Mouse (Mus musculus) limb, embryonic 13.5 days (tissue): Measurements from ENCODE around the gene Chat. TPM values are rescaled to one million over a fixed set of nuclear protein-coding genes. Genes with fewer than 3 reads are reported as not detected.

Experiments used
- ATAC-seq: fragments of 200-750 bp; cut with Nextera tagmentation; 2 replicates; pipeline ENCODE4 v1.8.0; 2017; ENCODE audit warnings: low read depth, moderate number of reproducible peaks, moderate TSS enrichment; ENCODE audit not compliant: low FRiP score
- H3K27ac ChIP-seq: fragments of 300-500 bp; sonication (generic); 2 replicates; pipeline ENCODE4 v1.5.1; 2015; ENCODE audit warnings: inconsistent platforms, mild to moderate bottlenecking, moderate library complexity
- H3K27me3 ChIP-seq: fragments of 300-500 bp; sonication (generic); 2 replicates; pipeline ENCODE4 v1.6.1; 2015; ENCODE audit warnings: mild to moderate bottlenecking, inconsistent platforms
- H3K36me3 ChIP-seq: fragments of 300-500 bp; sonication (generic); 2 replicates; pipeline ENCODE4 v1.6.1; 2015; ENCODE audit warnings: inconsistent platforms, mild to moderate bottlenecking, moderate library complexity
- H3K4me1 ChIP-seq: fragments of 300-500 bp; sonication (generic); 2 replicates; pipeline ENCODE4 v1.6.1; 2015; ENCODE audit warnings: inconsistent platforms
- H3K4me2 ChIP-seq: fragments of 300-500 bp; sonication (generic); replicated peaks from 2 replicates; pipeline ENCODE4 v1.6.1; 2015; ENCODE audit warnings: inconsistent platforms, mild to moderate bottlenecking, moderate library complexity
- H3K4me3 ChIP-seq: fragments of 300-500 bp; sonication (generic); 2 replicates; pipeline ENCODE4 v1.5.1; 2015; ENCODE audit warnings: moderate library complexity, mild to moderate bottlenecking, inconsistent platforms
- H3K9ac ChIP-seq: fragments of 300-500 bp; sonication (generic); 2 replicates; pipeline ENCODE4 v1.6.1; 2015; ENCODE audit warnings: mild to moderate bottlenecking, inconsistent platforms
- H3K9me3 ChIP-seq: fragments of 300-500 bp; sonication (generic); 2 replicates; pipeline ENCODE4 v1.6.1; 2016; ENCODE audit warnings: inconsistent platforms
- WGBS: fragments of 180-500 bp; shearing (Covaris S2); methylation state at CpG from one replicate; pipeline ENCODE4 v1.1.7; 2015; 5-methylcytosine and 5-hydroxymethylcytosine counted together
- polyA plus RNA-seq: library from polyadenylated mRNA; unstranded; fragments of >200 nt; fragmentation: Nextera tagmentation; extraction: Ambion mirVana; gene quantifications from 2 replicates; pipeline ENCODE4 v1.2.1, GENCODE M21; 2015

Gene Chat
- polyA plus RNA-seq, 1 experiment from 2014 or later, result not detected

DNA sequence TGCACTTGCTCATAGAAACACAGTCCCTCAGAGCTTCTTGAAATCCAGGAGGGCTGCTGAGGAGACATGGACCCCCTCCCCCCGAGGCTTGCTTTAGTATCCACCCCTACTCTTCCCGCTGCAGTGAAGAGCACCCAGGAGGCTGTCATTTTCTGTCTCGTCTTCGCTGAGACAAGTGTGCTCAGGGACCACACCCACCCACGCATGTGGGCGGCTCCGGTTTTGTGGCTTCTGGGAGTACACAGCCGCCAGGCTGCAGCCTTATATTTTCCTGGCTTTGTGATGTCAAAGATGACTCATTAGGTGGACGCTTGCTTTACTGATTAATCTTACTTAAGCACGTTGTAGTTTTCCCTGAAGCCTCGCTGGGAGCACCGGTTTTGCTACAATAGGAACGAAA is 26.7 kb upstream of the Chat start:
- no peak overlapping the region for H3K27ac ChIP-seq
- H3K27me3 ChIP-seq, result peaks cover 29% of the 10 kb centered on the region
- H3K9me3 ChIP-seq, result no peaks in the 10 kb centered on the region
- no peaks in the 10 kb centered on the region for H3K36me3 ChIP-seq
- WGBS, result 22% methylated on average over 13 of the region's 13 CpGs
- H3K4me2 ChIP-seq, result 0 out of 2 replicates have a peak overlapping the region, but pooled peaks have one; percentile 34
- peaks cover 5% of the 10 kb centered on the region; the same call in 1 of the 2 replicates for H3K4me1 ChIP-seq
- ATAC-seq, result no peak
- H3K9ac ChIP-seq, result no peak overlapping the region
- H3K4me3 ChIP-seq, result no peak overlapping the region

DNA sequence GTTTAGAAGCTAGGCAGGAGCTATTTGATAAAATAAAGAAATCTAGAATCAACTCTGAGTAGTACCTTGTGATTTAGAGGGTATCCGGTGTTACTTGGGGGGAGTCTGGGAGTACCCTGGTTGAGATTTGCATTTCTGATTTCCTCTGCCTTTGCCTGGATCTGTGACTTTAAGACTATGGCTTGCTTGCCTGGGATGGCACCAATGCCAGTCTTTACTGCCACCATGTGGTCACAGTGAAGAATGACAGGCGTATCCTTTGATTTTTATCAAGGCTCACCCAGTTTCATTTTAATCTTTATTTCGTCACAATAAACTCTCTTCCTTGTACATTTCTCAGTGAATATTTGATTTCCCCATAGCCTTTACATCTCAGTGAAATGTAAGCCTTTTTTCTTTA is 16.3 kb upstream of the Chat start:
- Histone ChIP-seq H3K27me3 (peaks cover 3% of the 10 kb centered on the region; the same call in 1 of the 2 replicates), H3K9me3 (no peaks in the 10 kb centered on the region), H3K4me1 (no peaks in the 10 kb centered on the region), H3K36me3 (no peaks in the 10 kb centered on the region), H3K4me2 (no peak overlapping the region), H3K9ac (no peak overlapping the region), H3K4me3 (no peak overlapping the region), H3K27ac (no peak overlapping the region)
- 9% methylated on average over 3 of the region's 3 CpGs for WGBS
- no peak for ATAC-seq

DNA sequence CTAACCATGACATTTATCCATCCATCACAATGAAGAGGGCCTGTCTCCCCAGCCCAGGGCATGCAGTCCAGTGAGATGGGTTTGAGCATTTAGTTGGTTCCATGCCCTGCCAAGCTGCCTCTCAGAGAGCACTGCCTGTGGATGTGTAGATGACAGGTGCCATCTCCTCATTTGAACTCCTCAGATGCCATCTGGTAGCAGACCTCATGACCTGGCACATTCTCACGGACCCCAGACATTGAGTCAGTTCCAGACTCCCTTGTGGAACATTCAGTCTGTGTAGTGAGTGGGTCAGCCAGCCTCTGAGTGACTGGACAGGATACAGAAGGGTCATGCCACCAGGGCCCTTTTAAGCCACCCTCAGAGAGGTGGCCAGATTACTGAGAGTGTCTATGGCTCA is 11.8 kb upstream of the Chat start:
- ATAC-seq, result no peak
- no peak overlapping the region for H3K9ac ChIP-seq
- no peak overlapping the region for H3K27ac ChIP-seq
- WGBS, result 66% methylated on average over 1 of the region's 1 CpGs
- H3K36me3 ChIP-seq, result no peaks in the 10 kb centered on the region
- H3K4me2 ChIP-seq, result no peak overlapping the region
- H3K4me1 ChIP-seq, result no peaks in the 10 kb centered on the region
- no peaks in the 10 kb centered on the region for H3K9me3 ChIP-seq
- 0 out of 2 replicates have a peak, but pooled peaks cover 3% of the 10 kb centered on the region for H3K27me3 ChIP-seq
- H3K4me3 ChIP-seq, result no peak overlapping the region

DNA sequence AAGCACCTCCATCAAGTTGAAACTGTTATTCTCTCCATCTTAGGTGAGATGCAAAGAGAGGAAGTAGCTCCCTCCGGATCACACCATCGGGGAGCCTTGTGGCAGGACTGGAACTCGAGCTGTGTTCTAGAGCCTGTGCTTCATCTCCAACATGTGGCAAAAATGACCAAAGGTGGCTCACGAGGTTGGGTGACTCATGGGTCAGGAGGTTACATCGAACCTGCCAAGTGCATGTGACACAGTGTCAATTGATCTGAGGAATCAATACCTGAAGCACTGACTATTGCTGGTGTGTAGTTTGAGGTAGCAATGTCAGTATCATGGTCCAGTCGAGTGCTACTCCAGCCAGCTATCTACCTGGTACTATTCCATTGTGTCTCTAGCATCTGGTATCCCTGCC is 10.8 kb upstream of the Chat start:
- Histone ChIP-seq H3K4me2 (no peak overlapping the region), H3K9me3 (no peaks in the 10 kb centered on the region), H3K4me1 (no peaks in the 10 kb centered on the region), H3K27ac (no peak overlapping the region), H3K27me3 (peaks cover 3% of the 10 kb centered on the region; the same call in 1 of the 2 replicates), H3K4me3 (no peak overlapping the region), H3K9ac (no peak overlapping the region), H3K36me3 (no peaks in the 10 kb centered on the region)
- ATAC-seq, result no peak
- WGBS, result 69% methylated on average over 6 of the region's 6 CpGs

DNA sequence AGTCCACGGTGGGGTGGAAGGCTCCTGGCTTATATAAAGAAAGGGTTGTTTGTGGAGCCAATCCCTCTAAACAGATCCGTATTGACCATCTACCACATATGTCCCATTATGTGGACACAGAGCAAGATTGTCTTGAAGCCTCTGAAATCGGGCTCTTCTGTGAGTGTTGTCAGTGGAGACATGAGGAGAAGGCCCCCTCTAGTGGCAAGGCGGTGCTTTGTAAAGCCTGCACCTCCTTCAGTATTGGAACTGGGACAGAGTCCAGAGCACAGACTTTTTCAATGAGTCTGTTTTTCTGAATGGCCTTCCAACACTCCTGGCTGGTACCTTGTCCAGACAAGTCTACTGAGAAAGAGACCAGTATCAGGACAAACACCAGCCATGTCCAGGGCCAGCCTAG is 7.2 kb upstream of the Chat start:
- 15% methylated on average over 4 of the region's 4 CpGs for WGBS
- no peak overlapping the region for H3K9ac ChIP-seq
- peaks cover 16% of the 10 kb centered on the region for H3K27me3 ChIP-seq
- H3K4me3 ChIP-seq, result no peak overlapping the region
- no peak overlapping the region for H3K27ac ChIP-seq
- H3K4me2 ChIP-seq, result no peak overlapping the region
- no peaks in the 10 kb centered on the region for H3K36me3 ChIP-seq
- no peaks in the 10 kb centered on the region for H3K9me3 ChIP-seq
- no peaks in the 10 kb centered on the region for H3K4me1 ChIP-seq
- no peak for ATAC-seq

DNA sequence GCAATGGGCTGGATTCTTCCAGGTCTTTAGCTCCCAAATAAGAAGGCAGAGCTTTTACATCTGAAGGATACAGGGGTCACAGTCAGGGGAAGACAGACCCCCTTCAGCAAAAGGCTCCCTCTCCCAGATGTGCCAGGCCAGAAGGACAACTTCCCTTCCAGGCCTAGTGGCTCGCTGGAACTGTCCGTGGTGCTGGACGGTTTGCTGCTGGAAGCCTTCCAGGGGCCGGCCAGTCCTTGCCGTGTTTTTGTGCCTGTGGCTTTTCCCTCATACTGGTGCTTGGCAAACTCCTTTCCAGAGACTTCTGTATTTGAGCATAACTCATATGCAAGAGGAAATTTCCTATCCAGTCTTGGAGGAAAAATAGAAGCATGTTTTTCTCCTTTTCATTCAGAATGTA is 1.8 kb upstream of the Chat start:
- Histone ChIP-seq H3K27me3 (peaks cover 64% of the 10 kb centered on the region), H3K4me3 (no peak overlapping the region), H3K9ac (no peak overlapping the region), H3K4me1 (peaks cover 27% of the 10 kb centered on the region), H3K4me2 (no peak overlapping the region), H3K36me3 (no peaks in the 10 kb centered on the region), H3K27ac (no peak overlapping the region), H3K9me3 (no peaks in the 10 kb centered on the region)
- WGBS, result 2% methylated on average over 5 of the region's 5 CpGs
- no peak for ATAC-seq

DNA sequence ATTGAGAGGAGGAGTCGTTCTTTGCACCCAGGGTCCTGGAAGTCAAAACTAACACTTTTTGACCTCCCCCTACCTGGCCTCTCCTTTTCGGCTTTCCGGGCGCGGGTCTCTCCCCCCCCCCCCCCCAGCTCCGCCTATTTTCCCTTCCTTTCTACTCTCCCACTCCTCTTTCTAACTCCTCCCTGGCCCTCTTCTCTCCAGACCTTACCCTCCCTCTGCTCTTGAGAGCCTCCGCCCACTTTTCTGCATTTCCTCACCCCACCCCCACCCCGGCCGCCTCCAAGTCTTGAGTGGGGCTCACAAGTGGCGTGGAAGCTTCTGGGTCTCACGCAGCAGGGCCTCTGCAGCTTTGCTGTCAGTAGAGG is 301 bp downstream of the Chat start:
- Histone ChIP-seq H3K27me3 (peaks cover 85% of the 10 kb centered on the region), H3K9me3 (no peaks in the 10 kb centered on the region), H3K4me3 (peak overlapping the region; percentile 44), H3K4me2 (peak overlapping the region; percentile 74), H3K4me1 (peaks cover 29% of the 10 kb centered on the region), H3K9ac (no peak overlapping the region), H3K36me3 (no peaks in the 10 kb centered on the region), H3K27ac (no peak overlapping the region)
- no peak for ATAC-seq
- WGBS, result 3% methylated on average over 8 of the region's 11 CpGs

DNA sequence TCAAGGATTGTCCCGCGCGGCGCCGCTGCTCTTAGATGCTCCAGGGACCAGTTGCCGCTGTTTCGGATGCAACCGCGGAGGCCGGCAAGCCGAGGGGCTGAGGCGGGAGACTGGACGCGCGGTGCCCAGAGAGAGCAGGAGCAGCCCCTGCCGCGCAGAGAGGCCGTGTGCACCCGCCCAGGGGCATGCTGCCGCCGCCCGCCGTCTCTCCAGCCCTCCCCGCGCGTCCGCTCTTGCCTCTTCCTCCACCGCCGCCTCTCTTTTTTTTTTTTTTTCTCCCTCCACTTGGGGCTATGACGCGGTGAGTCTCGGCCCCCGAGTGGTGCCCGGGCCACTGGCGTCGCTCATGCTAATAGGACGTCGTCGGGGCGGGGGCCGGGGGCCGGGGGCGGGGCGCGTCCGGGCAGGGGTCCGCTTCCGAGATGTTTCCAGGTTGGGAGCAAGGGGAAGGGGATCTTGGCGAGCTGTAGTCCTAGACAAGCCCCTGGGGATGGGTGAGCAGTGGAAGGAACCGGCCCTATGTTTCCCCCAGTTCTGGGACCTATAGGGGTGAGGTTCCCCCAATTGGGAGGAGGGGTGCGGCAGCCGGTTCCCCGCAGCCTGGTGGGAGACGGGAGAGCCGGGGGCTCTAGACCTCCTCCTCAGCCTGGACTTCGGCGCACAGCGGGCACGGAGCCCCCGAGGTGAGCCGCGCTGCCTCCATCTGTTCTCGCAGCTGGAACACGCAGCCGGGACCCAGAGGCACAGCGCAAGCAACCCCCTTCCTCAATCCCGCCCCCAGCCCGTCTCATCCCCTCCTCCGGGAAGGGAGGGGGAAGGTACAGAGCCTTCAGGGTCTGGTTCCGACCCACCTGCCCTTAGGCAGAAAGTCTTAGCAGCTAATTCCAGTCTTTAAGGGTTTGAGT is 936 bp downstream of the Chat start, which contains the start of gene Slc18a3:
Gene Slc18a3 (minus strand): TSS at position 250 of the 905 bp plus-strand sequence.
- WGBS, result under 1% methylated on average over 58 of the region's 70 CpGs
- H3K9me3 ChIP-seq, result no peaks in the 10 kb centered on the region
- no peaks in the 10 kb centered on the region for H3K36me3 ChIP-seq
- H3K27ac ChIP-seq, result no peak within 1 kb of the TSS
- H3K9ac ChIP-seq, result no peak within 1 kb of the TSS
- no peak for ATAC-seq
- peaks cover 29% of the 10 kb centered on the region for H3K4me1 ChIP-seq
- peak within 1 kb of the TSS; percentile 74 for H3K4me2 ChIP-seq
- H3K27me3 ChIP-seq, result peaks cover 91% of the 10 kb centered on the region
- peak within 1 kb of the TSS; percentile 44 for H3K4me3 ChIP-seq

DNA sequence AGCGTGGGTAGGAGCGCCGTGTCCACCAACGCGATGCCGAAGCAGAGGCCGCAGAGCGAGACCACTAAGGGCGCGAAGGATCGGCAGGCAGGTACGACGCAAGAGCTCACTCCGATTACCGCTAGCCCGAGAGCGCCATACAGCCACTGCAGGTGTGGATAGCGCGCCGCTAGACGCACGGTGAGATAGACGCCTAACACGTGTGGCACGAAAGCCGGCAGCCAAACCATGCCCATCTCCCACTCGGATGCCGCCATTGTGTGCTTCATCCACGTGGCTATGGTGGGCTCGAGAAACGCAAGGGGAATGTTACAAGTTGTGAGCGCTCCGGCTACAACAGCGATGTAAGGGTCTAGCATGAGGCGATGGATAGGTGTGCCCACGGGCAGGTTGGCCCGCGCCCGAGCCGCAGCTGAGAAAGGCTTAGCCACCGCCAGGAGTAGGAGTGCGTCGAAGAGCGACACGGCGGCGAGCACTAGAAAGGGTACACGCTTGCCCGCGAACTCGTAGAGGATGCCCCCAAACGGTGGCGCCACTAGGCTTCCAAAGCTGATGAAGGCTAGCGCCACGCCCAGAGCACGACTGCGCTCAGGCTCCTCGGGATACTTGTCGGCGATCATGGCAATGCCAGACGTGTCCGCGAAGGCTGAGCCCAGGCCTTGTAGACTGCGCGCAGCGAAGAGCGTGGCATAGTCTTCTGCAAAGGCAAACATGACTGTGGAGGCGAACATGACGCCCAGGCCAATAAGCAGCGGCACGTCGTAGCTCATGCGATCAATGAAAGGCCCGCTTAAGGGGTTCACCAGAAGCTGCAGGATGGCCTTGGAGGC is 2.4 kb downstream of the Chat start:
- Histone ChIP-seq H3K9me3 (no peaks in the 10 kb centered on the region), H3K27ac (no peak overlapping the region), H3K4me1 (peaks cover 29% of the 10 kb centered on the region), H3K4me3 (peak overlapping the region; percentile 44), H3K4me2 (peak overlapping the region; percentile 74), H3K9ac (no peak overlapping the region), H3K36me3 (no peaks in the 10 kb centered on the region), H3K27me3 (peaks cover 97% of the 10 kb centered on the region)
- 4% methylated on average over 74 of the region's 74 CpGs for WGBS
- no peak for ATAC-seq

DNA sequence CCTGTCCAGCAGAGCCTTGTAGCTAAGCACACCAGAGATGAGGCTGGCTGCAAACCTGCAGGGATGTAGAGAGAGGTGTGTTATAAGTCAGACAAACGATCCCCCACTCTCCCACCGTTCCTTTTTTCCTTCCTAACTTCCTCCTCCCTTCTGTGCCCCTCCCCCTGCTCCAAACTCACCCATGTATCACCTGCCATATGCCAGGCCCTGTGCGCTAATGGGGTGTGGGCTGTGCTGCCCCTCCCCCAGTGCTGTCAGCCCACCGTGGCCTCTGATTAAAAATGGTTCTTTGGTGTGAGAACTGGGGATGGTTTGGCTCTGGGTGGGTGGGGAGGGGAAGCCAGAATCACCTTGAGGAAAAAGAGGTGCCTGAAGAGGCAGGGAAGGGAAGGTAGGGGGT is 13.2 kb downstream of the Chat start:
- Histone ChIP-seq H3K4me1 (no peaks in the 10 kb centered on the region), H3K9ac (no peak overlapping the region), H3K27me3 (peaks cover 55% of the 10 kb centered on the region), H3K27ac (no peak overlapping the region), H3K36me3 (no peaks in the 10 kb centered on the region), H3K4me2 (no peak overlapping the region), H3K4me3 (no peak overlapping the region), H3K9me3 (no peaks in the 10 kb centered on the region)
- WGBS, result 6% methylated on average over 4 of the region's 4 CpGs
- no peak for ATAC-seq

DNA sequence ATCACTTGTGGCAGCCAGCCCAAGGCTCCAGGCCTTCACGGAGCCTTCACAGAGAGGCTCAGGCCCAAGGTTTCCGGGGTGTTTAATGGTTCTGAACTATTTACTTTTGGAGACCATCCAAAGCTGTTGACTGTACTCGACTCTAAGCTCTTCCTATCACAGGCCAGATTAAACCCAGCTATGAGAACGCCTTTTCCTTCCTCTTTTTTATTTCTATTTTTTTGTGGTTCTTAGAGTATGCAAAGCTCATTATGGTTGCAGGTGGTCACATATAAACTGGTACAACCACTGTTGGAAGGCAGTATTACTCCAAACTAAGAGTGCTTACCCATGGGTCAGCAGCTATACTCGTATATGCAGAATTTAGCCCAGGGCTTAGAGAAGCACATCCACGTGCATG is 18.8 kb downstream of the Chat start:
- H3K27me3 ChIP-seq, result peaks cover 9% of the 10 kb centered on the region; the same call in 1 of the 2 replicates
- H3K9me3 ChIP-seq, result no peaks in the 10 kb centered on the region
- H3K27ac ChIP-seq, result no peak overlapping the region
- H3K4me1 ChIP-seq, result no peaks in the 10 kb centered on the region
- no peak overlapping the region for H3K4me2 ChIP-seq
- H3K9ac ChIP-seq, result no peak overlapping the region
- no peaks in the 10 kb centered on the region for H3K36me3 ChIP-seq
- no peak for ATAC-seq
- WGBS, result 75% methylated on average over 6 of the region's 6 CpGs
- H3K4me3 ChIP-seq, result no peak overlapping the region

DNA sequence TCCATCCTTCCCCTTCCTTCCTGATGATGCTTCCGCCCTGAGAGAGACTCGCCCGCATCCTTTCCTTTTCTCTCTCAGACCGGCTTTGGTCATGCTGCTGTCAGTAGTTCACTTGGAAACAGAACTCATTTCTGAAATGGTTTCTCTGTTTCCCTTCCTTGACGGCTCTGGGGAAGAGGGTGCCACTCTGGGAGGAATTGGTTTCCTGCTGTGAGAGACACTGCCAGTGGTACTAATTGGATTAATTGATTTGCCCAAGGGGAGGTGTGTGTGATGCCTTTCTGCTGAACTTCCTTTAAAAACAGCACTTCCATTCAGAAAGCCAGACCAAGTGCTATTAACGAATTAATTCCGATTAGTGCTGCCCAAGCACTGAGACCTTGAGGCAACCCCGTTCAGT is 22.3 kb downstream of the Chat start:
- H3K4me1 ChIP-seq, result peaks cover 9% of the 10 kb centered on the region; the same call in 1 of the 2 replicates
- no peak overlapping the region for H3K4me2 ChIP-seq
- WGBS, result 30% methylated on average over 8 of the region's 8 CpGs
- no peaks in the 10 kb centered on the region for H3K36me3 ChIP-seq
- H3K27ac ChIP-seq, result no peak overlapping the region
- no peak overlapping the region for H3K9ac ChIP-seq
- H3K4me3 ChIP-seq, result no peak overlapping the region
- no peaks in the 10 kb centered on the region for H3K9me3 ChIP-seq
- ATAC-seq, result no peak
- H3K27me3 ChIP-seq, result 0 out of 2 replicates have a peak, but pooled peaks cover 5% of the 10 kb centered on the region
